Mouse (Mus musculus) hindbrain, embryonic 15.5 days (tissue): ENCODE results near the gene Olfr97. TPM values are rescaled to one million over a fixed set of nuclear protein-coding genes. Genes with fewer than 3 reads are reported as not detected.
"Not testable (repeated sequence)": the region's sequence is repeated elsewhere in the genome, so short reads cannot be mapped to it uniquely, and the experiment has no call there.

Experiments used
- ATAC-seq: fragments of 200-750 bp; cut with Nextera tagmentation; 2 replicates; pipeline ENCODE4 v1.8.0; 2017; ENCODE audit warnings: low read depth, moderate number of reproducible peaks, moderate TSS enrichment; ENCODE audit not compliant: low FRiP score
- H3K27ac ChIP-seq: fragments of 300-500 bp; sonication (generic); replicated peaks from 2 replicates; pipeline ENCODE4 v1.5.1; 2015; ENCODE audit warnings: mild to moderate bottlenecking, inconsistent platforms
- H3K27me3 ChIP-seq: fragments of 300-500 bp; sonication (generic); 2 replicates; pipeline ENCODE4 v1.6.1; 2015; ENCODE audit warnings: control low read depth, inconsistent platforms
- H3K36me3 ChIP-seq: fragments of 300-500 bp; sonication (generic); 2 replicates; pipeline ENCODE4 v1.6.1; 2015; ENCODE audit warnings: control low read depth, inconsistent platforms
- H3K4me1 ChIP-seq: fragments of 300-500 bp; sonication (generic); replicated peaks from 2 replicates; pipeline ENCODE4 v1.6.1; 2015; ENCODE audit warnings: control low read depth, inconsistent platforms
- H3K4me2 ChIP-seq: fragments of 300-500 bp; sonication (generic); 2 replicates; pipeline ENCODE4 v1.6.1; 2015; ENCODE audit warnings: moderate library complexity, mild to moderate bottlenecking, inconsistent platforms
- H3K4me3 ChIP-seq: fragments of 300-500 bp; sonication (generic); 2 replicates; pipeline ENCODE4 v1.5.1; 2015; ENCODE audit warnings: mild to moderate bottlenecking, inconsistent platforms
- H3K9ac ChIP-seq: fragments of 300-500 bp; sonication (generic); 2 replicates; pipeline ENCODE4 v1.6.1; 2015; ENCODE audit warnings: inconsistent platforms
- H3K9me3 ChIP-seq: fragments of 300-500 bp; sonication (generic); 2 replicates; pipeline ENCODE4 v1.6.1; 2016; ENCODE audit warnings: control low read depth, inconsistent platforms
- WGBS: fragments of 180-500 bp; shearing (Covaris S2); methylation state at CpG from one replicate; pipeline ENCODE4 v1.1.7; 2015; 5-methylcytosine and 5-hydroxymethylcytosine counted together
- polyA plus RNA-seq: library from polyadenylated mRNA; unstranded; fragments of >200 nt; fragmentation: Nextera tagmentation; extraction: Ambion mirVana; gene quantifications from 2 replicates; pipeline ENCODE4 v1.2.1, GENCODE M21; 2015

Gene Olfr97
- polyA plus RNA-seq = not detected in 2 replicates

DNA sequence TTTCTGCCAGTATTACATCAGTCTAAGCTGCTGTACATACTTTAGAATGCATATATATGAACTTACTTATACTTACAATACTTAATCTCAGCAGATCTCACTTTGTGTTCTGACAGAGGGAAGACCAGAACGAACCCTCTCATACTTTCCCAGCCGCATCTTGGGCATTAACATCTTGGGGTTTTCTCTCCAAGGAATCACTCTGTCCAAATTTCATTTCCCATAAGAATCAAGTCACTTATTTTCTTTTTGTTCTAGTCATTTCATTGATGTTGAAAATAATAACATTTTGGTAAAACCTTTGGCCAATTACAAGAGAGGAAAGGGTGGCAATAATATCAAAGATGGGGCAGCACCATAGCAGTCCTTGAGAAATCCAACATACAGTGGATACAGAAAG is at the start of gene Olfr97:
Gene Olfr97 (minus strand): TSS at position 101 of the 400 bp plus-strand sequence.
- not testable (repeated sequence) for H3K36me3 ChIP-seq, ATAC-seq, H3K4me2 ChIP-seq, H3K9me3 ChIP-seq, H3K4me1 ChIP-seq, H3K27me3 ChIP-seq, H3K9ac ChIP-seq, H3K27ac ChIP-seq, H3K4me3 ChIP-seq
- 95% methylated on average over 2 of the region's 2 CpGs for WGBS

DNA sequence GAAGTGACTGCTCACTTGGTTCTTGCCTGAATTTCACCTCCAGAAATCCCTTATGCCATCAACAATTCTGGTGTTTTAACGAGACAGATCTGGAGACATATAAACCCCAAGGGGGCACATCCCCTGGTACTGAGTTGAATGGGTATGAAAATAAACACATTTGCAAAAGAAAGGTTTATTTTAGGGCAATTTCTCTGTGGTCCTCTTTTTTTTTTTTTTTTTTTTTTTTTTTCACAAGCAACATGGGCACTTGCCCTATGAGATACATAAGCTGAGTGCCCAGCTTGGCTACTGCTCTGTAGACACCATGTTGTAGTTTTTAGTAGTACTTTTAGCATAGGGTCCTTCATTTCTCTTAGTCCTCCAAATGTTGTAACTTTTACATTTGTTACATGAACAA is 46.2 kb upstream of the Olfr97 start, which contains the start of gene Olfr99:
Gene Olfr99 (minus strand): TSS at position 101 of the 400 bp plus-strand sequence.
- Histone ChIP-seq H3K4me2 (no peak within 1 kb of the TSS), H3K36me3 (no peaks in the 10 kb centered on the region), H3K4me3 (no peak within 1 kb of the TSS), H3K4me1 (no peaks in the 10 kb centered on the region), H3K27me3 (no peaks in the 10 kb centered on the region), H3K27ac (no peak within 1 kb of the TSS), H3K9me3 (no peaks in the 10 kb centered on the region), H3K9ac (no peak within 1 kb of the TSS)
- 73% methylated on average over 1 of the region's 1 CpGs for WGBS
- no peak for ATAC-seq

DNA sequence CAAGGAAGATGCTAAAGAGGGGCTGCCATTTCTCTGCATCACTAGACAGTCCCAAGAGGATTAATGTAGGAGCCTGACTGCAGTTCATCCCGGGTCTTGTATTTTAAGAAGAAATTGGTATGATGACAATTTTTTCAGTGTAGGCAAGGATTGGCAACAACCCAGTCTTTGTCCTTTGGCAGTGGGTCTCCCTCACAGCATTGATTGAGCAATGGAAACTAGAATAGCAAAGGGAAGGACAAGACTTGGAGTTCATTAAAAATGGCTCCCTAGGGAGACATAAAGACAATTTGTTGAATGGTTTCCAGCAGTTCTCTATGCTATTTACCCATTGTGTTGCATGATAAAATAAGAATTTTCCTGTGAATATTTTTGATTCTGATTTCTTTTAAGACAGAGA is 43.2 kb upstream of the Olfr97 start:
- Histone ChIP-seq H3K27me3 (no peaks in the 10 kb centered on the region), H3K36me3 (no peaks in the 10 kb centered on the region), H3K4me3 (no peak overlapping the region), H3K9me3 (no peaks in the 10 kb centered on the region), H3K4me2 (no peak overlapping the region), H3K27ac (no peak overlapping the region), H3K9ac (no peak overlapping the region), H3K4me1 (no peaks in the 10 kb centered on the region)
- WGBS = 78% methylated on average over 1 of the region's 1 CpGs
- ATAC-seq = no peak

DNA sequence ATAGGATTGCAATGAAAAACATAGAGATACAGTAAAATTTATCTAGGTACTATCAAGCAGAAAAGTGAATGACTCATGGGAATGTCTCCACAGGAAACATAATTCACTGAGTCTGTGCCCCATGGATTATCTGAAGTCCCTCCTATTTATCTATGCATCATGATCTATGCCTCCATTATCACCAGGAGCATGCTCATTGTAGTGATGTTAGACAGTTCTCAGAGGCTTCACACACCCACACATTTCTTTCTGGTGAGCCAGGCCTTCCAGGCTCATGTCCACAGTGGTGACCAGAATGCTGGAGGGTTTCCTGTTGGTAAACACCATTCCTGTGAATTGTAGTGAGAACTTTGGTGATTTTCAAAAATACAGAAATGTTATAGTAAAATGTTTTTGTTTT is 39.4 kb upstream of the Olfr97 start:
- Histone ChIP-seq H3K9ac (no peak overlapping the region), H3K27me3 (no peaks in the 10 kb centered on the region), H3K4me2 (no peak overlapping the region), H3K9me3 (no peaks in the 10 kb centered on the region), H3K36me3 (no peaks in the 10 kb centered on the region), H3K27ac (no peak overlapping the region), H3K4me1 (no peaks in the 10 kb centered on the region), H3K4me3 (no peak overlapping the region)
- no peak for ATAC-seq

DNA sequence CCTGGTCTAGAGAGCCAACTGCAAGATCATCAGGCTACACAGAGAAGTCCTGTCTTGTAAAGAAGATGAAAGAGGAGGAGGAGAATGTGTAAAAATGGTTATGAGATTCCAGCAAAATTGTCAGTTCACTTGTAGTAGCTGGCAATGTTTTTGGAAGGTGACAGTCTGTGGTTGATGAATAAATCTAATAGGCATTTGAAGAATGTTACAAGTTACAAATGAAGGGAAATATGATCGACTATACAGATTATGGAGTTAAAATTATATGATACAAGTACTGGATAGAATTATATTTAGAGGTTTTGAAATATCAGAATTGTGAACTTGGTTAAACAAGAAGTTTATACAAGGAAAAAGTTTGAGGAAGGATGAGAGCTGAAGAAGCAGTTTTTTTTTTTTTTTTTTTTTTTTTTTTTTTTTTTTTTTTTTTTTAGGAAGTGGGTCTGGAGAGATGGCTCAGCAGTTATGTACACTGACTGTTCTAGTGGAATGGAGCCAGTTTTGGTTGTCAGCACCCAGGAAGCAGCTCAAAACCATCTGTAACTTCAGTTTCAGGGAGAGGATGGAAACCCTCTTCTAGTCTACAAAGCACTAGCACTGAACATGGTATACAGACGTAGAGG is 38.6 kb upstream of the Olfr97 start:
- WGBS = 86% methylated on average over 2 of the region's 2 CpGs
- ATAC-seq = no peak
- H3K27ac ChIP-seq = no peak overlapping the region

DNA sequence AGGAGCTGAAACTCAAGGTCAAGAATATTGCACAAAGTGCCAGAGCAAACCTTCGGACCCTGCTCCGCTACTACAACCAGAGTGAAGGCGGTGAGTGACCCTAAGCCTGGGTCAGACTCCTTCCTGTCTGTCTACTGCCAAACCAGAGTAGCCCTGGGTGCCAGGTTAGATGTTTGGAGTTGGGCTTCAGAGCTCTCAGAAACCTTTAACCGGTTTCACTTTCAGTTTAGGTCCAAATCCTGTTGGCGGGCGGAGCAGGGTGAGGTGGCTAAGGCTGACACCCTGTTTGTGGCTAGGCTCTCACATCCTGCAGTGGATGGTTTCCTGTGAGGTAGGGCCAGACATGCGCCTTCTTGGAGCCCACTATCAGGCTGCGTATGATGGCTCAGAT is 33.6 kb upstream of the Olfr97 start:
- H3K27me3 ChIP-seq = no peaks in the 10 kb centered on the region
- H3K9ac ChIP-seq = peak overlapping the region; percentile 39; the same call in 1 of the 2 replicates
- H3K4me3 ChIP-seq = peak overlapping the region; percentile 56
- peak overlapping the region; percentile 95 for H3K4me2 ChIP-seq
- H3K4me1 ChIP-seq = no peaks in the 10 kb centered on the region
- no peaks in the 10 kb centered on the region for H3K36me3 ChIP-seq
- ATAC-seq = peak; percentile 45
- no peak overlapping the region for H3K27ac ChIP-seq
- 68% methylated on average over 8 of the region's 8 CpGs for WGBS
- H3K9me3 ChIP-seq = no peaks in the 10 kb centered on the region

More for the DNA sequence above, 38.6 kb upstream of the Olfr97 start:
- no peaks in the 10 kb centered on the region for H3K36me3 ChIP-seq
- no peak overlapping the region for H3K4me2 ChIP-seq
- no peaks in the 10 kb centered on the region for H3K4me1 ChIP-seq
- no peaks in the 10 kb centered on the region for H3K9me3 ChIP-seq
- H3K27me3 ChIP-seq = no peaks in the 10 kb centered on the region
- H3K9ac ChIP-seq = no peak overlapping the region
- H3K4me3 ChIP-seq = no peak overlapping the region

DNA sequence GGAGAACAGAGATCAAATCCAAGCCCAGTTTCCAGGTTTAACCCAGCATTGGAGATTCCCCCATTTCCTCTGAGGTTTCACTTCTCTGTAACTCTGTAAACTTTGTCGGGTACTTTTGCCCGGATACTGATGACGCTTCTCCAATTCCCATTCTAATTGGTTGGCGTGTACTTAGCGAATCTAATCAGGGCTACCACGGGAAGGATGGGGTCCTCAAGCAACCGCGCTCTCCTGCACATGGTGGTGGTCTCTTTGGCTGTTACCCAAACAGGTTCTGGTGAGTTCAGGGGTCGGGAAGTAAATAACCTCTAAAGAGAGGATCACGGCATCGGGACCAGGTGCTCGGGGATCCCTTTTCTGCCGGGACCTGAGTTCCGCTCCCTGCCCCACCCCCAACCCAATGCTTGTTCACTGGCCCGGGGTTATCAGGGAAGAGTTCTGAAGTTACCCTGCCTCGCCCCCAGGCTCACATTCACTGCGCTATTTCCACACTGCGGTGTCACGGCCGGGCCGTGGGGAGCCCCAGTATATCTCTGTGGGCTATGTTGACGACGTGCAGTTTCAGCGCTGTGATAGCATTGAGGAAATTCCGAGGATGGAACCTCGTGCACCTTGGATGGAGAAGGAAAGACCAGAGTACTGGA is 33.0 kb upstream of the Olfr97 start, which contains the start of gene H2-M3:
Gene H2-M3 (plus strand): TSS at position 163 of the 644 bp plus-strand sequence.
- WGBS = 4% methylated on average over 26 of the region's 26 CpGs
- peak; percentile 97 for ATAC-seq

DNA sequence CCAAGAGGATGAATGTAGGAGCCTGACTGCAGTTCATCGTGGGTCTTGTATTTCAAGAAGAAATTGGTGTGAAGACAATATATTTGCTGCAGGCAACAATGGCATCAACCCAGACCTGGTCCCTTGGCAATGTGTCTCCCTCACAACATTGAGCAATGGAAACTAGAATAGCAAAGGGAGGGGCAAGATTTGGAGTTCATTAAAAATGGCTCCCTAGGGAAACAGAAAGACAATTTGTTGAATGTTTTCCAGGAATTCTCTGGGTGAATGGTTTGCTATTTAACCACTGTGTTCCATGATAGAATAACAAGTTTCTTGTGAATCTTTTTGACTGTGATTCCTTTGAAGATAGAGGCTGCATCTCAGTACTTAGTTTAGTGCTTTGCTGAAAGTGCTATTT is 26.5 kb upstream of the Olfr97 start, which contains the start of gene Olfr98:
Gene Olfr98 (minus strand): TSS at position 124 of the 400 bp plus-strand sequence.
- Histone ChIP-seq H3K4me3 (no peak within 1 kb of the TSS), H3K27me3 (no peaks in the 10 kb centered on the region), H3K4me2 (no peak within 1 kb of the TSS), H3K27ac (no peak within 1 kb of the TSS), H3K4me1 (no peaks in the 10 kb centered on the region), H3K9ac (no peak within 1 kb of the TSS), H3K9me3 (no peaks in the 10 kb centered on the region), H3K36me3 (no peaks in the 10 kb centered on the region)
- 78% methylated on average over 1 of the region's 1 CpGs for whole genome bisulfite sequencing
- ATAC-seq = no peak

More for the DNA sequence above, 33.0 kb upstream of the Olfr97 start, which contains the start of gene H2-M3:
- Histone ChIP-seq H3K4me1 (no peaks in the 10 kb centered on the region), H3K27ac (no peak within 1 kb of the TSS), H3K4me2 (peak within 1 kb of the TSS; percentile 95), H3K36me3 (no peaks in the 10 kb centered on the region), H3K27me3 (no peaks in the 10 kb centered on the region), H3K9me3 (no peaks in the 10 kb centered on the region), H3K9ac (peak within 1 kb of the TSS; percentile 39), H3K4me3 (peak within 1 kb of the TSS; percentile 56)

DNA sequence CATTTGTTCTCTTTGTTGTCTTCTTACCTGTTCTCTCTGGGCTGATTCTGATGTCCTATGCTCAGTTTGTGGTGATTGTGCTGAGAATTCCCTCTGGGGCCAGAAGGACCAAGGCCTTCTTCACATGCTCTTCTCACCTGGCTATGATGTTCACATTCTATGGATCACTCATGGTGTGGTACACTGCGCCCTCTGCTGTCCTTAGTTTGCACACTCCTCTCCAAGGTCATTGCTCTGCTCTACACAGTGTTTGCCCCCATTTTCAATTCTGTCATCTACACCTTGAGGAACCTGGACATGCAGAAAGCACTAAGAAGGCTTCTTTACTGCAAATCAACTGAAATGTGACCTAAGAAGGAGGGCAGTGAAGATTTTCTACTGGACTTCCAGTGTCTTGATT is 13.4 kb upstream of the Olfr97 start:
- H3K9me3 ChIP-seq = no peaks in the 10 kb centered on the region
- H3K4me1 ChIP-seq = no peaks in the 10 kb centered on the region
- 21% methylated on average over 1 of the region's 1 CpGs for WGBS
- H3K36me3 ChIP-seq = no peaks in the 10 kb centered on the region
- no peak overlapping the region for H3K27ac ChIP-seq
- H3K9ac ChIP-seq = no peak overlapping the region
- no peak overlapping the region for H3K4me3 ChIP-seq
- ATAC-seq = no peak
- H3K4me2 ChIP-seq = no peak overlapping the region
- H3K27me3 ChIP-seq = no peaks in the 10 kb centered on the region

DNA sequence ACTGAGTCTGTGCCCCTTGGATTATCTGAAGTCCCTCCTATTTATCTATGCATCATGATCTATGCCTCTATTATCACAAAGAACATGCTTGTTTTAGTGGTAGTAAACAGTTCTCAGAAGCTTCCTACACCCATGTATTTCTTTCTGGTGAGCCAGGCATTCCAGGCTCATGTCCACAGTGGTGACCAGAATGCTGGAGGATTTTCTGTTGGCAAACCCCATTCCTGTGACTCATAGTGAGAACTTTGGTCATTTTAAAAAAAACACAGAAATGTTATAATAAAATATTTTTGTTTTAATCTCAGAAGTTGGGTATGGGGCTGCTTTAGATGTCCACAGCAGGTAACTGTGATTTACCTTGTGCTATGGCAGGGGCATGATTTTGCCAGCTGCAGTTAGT is 12.3 kb upstream of the Olfr97 start:
- no peaks in the 10 kb centered on the region for H3K27me3 ChIP-seq
- ATAC-seq = no peak
- no peak overlapping the region for H3K4me2 ChIP-seq
- no peaks in the 10 kb centered on the region for H3K36me3 ChIP-seq
- H3K4me1 ChIP-seq = no peaks in the 10 kb centered on the region
- no peaks in the 10 kb centered on the region for H3K9me3 ChIP-seq
- H3K4me3 ChIP-seq = no peak overlapping the region
- H3K9ac ChIP-seq = no peak overlapping the region
- no peak overlapping the region for H3K27ac ChIP-seq

DNA sequence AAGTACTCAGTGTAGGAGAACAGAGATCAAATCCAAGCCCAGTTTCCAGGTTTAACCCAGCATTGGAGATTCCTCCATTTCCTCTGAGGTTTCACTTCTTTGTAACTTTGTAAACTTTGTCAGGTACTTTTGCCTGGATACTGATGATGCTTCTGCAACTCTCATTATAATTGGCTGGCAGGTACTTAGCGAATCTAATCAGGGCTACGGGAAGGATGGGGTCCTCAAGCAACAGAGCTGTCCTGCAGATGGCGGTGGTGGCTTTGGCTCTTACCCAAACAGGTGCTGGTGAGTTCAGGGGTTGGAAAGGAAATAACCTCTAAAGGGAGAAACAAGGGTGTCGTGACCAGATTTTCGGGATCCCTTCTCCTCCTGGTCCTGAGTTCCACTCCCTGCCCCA is 9.6 kb upstream of the Olfr97 start:
- Histone ChIP-seq H3K4me2 (no peak overlapping the region), H3K9ac (no peak overlapping the region), H3K27me3 (no peaks in the 10 kb centered on the region), H3K36me3 (no peaks in the 10 kb centered on the region), H3K4me3 (no peak overlapping the region), H3K4me1 (no peaks in the 10 kb centered on the region), H3K27ac (no peak overlapping the region), H3K9me3 (no peaks in the 10 kb centered on the region)
- no peak for ATAC-seq
- WGBS = 34% methylated on average over 5 of the region's 5 CpGs

DNA sequence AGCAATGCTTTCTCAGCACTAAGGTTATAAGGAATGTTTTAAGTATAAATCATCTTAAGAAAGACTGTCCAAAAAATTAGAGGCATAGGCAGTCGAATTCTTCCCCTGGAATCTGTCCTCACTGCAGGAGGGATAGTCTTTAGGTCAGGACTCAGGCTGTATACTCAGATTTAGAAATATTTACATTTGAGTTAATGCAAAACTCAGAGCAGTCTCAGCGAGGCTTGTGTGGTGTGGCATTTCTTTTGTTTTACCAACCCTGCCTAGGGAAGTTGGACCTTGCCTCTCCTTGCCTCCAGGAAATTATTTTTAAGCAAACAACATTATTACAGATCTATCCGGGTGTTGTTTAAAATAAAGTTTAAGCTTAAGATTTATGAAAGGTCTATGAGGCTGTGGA is 5.1 kb upstream of the Olfr97 start:
- H3K4me1 ChIP-seq = no peaks in the 10 kb centered on the region
- no peak overlapping the region for H3K27ac ChIP-seq
- no peaks in the 10 kb centered on the region for H3K36me3 ChIP-seq
- H3K4me2 ChIP-seq = no peak overlapping the region
- no peaks in the 10 kb centered on the region for H3K9me3 ChIP-seq
- no peak overlapping the region for H3K9ac ChIP-seq
- no peaks in the 10 kb centered on the region for H3K27me3 ChIP-seq
- H3K4me3 ChIP-seq = no peak overlapping the region
- 58% methylated on average over 3 of the region's 3 CpGs for WGBS
- ATAC-seq = no peak
